Mouse (Mus musculus): ENCODE results near the gene Rwdd2a. TPM values are rescaled to one million over a fixed set of nuclear protein-coding genes. Genes with fewer than 3 reads are reported as not detected.
"Not testable (repeated sequence)": the region's sequence is repeated elsewhere in the genome, so short reads cannot be mapped to it uniquely, and the experiment has no call there.

Rwdd2a gene
- polyA plus RNA-seq, 1 experiment from 2014 or later, result 4.0 TPM

DNA sequence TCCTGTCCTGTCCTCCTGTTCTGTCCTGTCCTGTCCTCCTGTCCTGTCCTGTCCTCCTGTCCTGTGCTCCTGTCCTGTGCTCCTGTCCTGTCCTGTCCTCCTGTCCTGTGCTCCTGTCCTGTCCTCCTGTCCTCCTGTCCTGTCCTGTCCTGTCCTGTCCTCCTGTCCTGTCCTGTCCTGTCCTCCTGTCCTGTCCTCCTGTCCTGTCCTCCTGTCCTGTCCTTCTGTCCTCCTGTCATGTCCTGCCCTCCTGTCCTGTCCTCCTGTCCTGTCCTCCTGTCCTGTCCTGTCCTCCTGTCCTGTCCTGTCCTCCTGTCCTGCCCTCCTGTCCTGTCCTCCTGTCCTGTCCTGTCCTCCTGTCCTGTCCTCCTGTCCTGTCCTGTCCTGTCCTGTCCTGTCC lies 25.2 kb downstream of the Rwdd2a start:
- not testable (repeated sequence) for H3K4me2 ChIP-seq (replicated peaks); H3K27ac ChIP-seq (replicated peaks); H3K4me3 ChIP-seq; H3K9me3 ChIP-seq; H3K27me3 ChIP-seq; H3K36me3 ChIP-seq; H3K4me1 ChIP-seq; H3K9ac ChIP-seq (replicated peaks); ATAC-seq (ENCODE audit: low FRiP score, low read depth)

DNA sequence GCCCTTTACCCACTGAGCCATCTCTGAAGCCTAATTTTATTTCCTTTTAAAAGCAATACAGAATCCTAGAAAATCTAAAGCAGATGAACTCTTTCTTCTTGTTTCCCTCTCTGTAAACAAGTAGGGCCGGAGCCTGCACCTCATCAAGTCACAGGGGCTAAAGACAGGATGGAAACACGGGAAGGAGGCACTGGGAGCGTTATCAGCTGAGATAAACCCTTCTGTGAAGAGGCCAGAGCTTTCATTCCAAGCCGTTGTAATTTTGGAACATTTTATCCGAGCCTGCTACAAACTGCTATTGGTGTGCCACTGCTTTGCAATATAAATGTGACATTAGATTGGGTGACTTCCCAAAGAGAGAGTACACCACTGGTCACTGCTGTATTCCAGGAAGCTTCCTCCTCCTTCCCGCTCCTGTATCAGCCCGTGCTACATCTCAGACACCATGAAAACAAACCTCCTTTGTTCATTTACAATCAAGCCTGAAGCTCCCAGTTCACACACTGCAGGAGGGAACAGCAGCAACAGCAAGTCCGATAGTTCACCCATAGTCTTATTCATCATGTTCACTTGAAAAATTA lies 28.0 kb downstream of the Rwdd2a start:
- Histone ChIP-seq H3K36me3 (no peaks in the 10 kb centered on the region), H3K9me3 (no peaks in the 10 kb centered on the region), H3K9ac (replicated peaks) (no peak overlapping the region), H3K4me1 (no peaks in the 10 kb centered on the region), H3K27ac (replicated peaks) (no peak overlapping the region), H3K4me2 (replicated peaks) (no peak overlapping the region), H3K4me3 (no peak overlapping the region), H3K27me3 (no peaks in the 10 kb centered on the region)
- 66% methylated on average over 8 of the region's 8 CpGs for WGBS
- no peak for ATAC-seq (ENCODE audit: low FRiP score, low read depth)

DNA sequence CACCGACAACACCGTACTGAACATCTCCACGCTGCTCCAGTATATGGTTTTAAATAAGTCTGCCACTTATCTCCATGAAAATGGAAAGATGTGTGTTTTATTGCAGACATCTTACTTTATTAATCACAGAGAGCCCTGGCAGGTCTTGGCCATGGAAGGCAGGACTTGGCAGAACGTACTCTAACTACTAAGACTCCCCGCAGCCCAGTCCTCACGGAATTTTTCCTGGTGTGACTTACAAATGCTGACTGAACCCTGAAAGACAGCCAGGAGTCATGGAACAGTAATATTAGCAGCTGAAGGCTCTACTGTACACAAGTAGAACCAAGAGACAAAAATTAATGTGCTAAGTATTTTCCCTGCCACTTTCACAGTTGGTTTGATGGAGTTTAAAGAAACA lies 34.0 kb downstream of the Rwdd2a start:
- no peak overlapping the region for H3K4me3 ChIP-seq
- no peaks in the 10 kb centered on the region for H3K9me3 ChIP-seq
- no peak overlapping the region for H3K9ac ChIP-seq (replicated peaks)
- no peak overlapping the region for H3K4me2 ChIP-seq (replicated peaks)
- H3K36me3 ChIP-seq, result no peaks in the 10 kb centered on the region
- no peak overlapping the region for H3K27ac ChIP-seq (replicated peaks)
- WGBS, result 90% methylated on average over 6 of the region's 6 CpGs
- ATAC-seq (ENCODE audit: low FRiP score, low read depth), result no peak
- H3K27me3 ChIP-seq, result no peaks in the 10 kb centered on the region
- no peaks in the 10 kb centered on the region for H3K4me1 ChIP-seq

DNA sequence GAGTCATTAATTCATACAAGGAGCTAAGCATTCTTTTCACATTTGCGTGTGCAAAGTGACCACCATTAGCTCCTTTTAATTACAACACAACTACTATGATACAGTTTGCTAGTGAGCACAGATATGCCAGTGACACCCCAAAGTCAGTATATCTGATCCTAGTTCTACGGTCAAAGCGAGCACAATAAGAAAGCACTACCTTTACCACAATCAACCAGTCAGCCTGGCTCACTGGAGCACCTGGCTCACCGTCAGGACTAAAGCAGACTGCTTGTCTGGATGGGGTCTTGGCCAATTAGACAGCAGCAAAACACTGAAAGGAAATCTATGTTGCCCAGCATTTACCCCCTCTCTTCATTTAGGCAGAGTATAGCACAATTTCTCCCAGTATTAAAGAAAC lies 40.3 kb downstream of the Rwdd2a start:
- Histone ChIP-seq H3K36me3 (no peaks in the 10 kb centered on the region), H3K9ac (replicated peaks) (no peak overlapping the region), H3K4me2 (replicated peaks) (no peak overlapping the region), H3K9me3 (no peaks in the 10 kb centered on the region), H3K27ac (replicated peaks) (no peak overlapping the region), H3K27me3 (no peaks in the 10 kb centered on the region), H3K4me1 (peaks cover 3% of the 10 kb centered on the region; the same call in 1 of the 2 replicates), H3K4me3 (no peak overlapping the region)
- no peak for ATAC-seq (ENCODE audit: low FRiP score, low read depth)
- 95% methylated on average over 4 of the region's 4 CpGs for WGBS

DNA sequence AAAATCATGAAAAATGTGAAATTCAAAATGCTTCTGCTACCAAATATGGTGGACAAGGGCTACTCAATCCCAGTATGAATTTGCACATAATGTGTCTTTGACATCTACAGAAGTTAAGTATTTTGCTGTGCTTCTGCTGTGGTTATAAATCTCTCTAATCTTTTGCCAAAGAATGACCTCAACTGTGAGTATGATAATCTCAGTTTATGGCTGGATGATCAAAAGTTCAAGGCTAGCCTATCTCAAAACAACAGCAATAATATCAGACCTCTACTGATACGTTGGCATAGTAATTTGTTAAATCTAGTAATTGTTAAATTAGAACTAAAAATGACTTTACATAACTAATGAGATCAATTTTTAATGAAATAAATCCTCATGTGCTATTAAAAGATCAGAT lies 44.0 kb downstream of the Rwdd2a start:
- ATAC-seq (ENCODE audit: low FRiP score, low read depth), result no peak
- H3K27me3 ChIP-seq, result no peaks in the 10 kb centered on the region
- WGBS, result 81% methylated on average over 1 of the region's 1 CpGs
- no peak overlapping the region for H3K4me2 ChIP-seq (replicated peaks)
- peaks cover 3% of the 10 kb centered on the region; the same call in 1 of the 2 replicates for H3K4me1 ChIP-seq
- no peaks in the 10 kb centered on the region for H3K36me3 ChIP-seq
- H3K27ac ChIP-seq (replicated peaks), result no peak overlapping the region
- H3K4me3 ChIP-seq, result no peak overlapping the region
- H3K9me3 ChIP-seq, result no peaks in the 10 kb centered on the region
- no peak overlapping the region for H3K9ac ChIP-seq (replicated peaks)

DNA sequence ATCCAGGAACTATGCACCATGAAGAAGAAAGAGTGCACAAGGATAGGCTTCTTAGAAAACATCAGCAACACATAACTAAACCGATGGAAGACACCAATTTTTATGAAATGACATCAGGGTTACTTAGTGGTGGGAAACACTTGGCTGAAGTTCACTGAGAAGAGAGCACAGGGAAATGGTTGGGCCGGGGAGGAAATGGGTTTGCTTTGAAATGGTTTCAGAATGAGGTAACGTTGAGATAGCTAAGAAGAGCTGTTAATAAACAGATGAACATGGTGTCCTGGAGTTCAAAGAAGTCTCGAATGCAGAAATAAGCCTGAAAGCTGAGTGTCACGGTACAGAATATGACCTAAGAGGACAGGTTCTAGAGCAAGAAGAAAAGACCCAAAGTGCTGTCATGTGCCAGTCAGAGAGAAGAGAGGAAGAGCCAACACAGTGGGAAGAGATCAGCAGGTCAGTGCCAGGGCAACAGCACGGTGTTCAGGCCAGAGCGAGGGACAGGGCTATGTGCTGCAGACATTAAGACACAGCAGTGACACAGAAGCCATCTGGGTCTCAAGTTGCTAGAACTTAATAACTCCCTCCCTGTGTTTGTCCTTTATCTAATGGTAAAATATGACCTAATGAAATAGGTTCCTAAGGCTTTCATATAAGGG lies 46.2 kb downstream of the Rwdd2a start:
- Histone ChIP-seq H3K27me3 (no peaks in the 10 kb centered on the region), H3K4me1 (peaks cover 3% of the 10 kb centered on the region; the same call in 1 of the 2 replicates), H3K4me3 (no peak overlapping the region), H3K4me2 (replicated peaks) (no peak overlapping the region), H3K36me3 (no peaks in the 10 kb centered on the region), H3K9me3 (no peaks in the 10 kb centered on the region), H3K27ac (replicated peaks) (no peak overlapping the region), H3K9ac (replicated peaks) (no peak overlapping the region)
- no peak for ATAC-seq (ENCODE audit: low FRiP score, low read depth)
- 81% methylated on average over 7 of the region's 7 CpGs for WGBS

DNA sequence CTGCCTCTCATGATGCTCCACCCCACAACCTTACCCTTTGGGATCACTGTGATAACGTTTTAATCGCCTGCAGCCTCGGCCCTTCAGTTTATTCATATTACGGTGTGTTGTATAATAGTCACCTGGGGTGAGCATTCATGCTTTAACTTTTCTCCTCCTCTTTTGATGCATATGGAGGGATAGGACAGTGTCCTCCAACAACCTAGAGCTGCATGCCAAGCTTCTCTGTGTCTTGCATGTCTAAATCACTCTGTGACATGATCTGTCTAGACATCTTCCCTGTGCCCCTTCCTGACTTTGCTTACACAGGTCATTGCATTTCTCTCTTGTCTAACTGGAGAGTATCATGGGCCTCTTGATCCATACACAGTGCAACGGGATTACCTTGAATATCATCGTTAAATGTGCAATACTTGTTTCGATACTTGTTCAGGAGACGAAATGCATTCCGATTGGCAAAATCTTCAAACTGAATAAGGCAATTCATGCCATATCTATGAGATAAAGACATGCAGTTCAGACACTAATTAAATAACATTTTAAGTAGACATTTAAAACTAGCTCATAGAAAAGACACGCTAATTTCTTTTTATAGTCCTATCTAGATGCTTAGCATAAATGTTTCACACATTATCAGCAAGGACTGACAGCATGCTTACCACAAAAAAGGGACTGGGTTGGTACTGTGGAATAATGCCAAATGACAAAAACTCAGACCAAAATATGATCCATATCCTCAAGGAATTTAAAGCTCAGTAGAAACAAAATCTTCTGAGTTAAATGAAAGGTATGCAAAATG lies 47.7 kb downstream of the Rwdd2a start:
- H3K9ac ChIP-seq (replicated peaks), result no peak overlapping the region
- no peaks in the 10 kb centered on the region for H3K27me3 ChIP-seq
- no peaks in the 10 kb centered on the region for H3K36me3 ChIP-seq
- H3K4me3 ChIP-seq, result no peak overlapping the region
- no peak overlapping the region for H3K4me2 ChIP-seq (replicated peaks)
- no peak overlapping the region for H3K27ac ChIP-seq (replicated peaks)
- H3K9me3 ChIP-seq, result no peaks in the 10 kb centered on the region
- ATAC-seq (ENCODE audit: low FRiP score, low read depth), result no peak
- H3K4me1 ChIP-seq, result peaks cover 3% of the 10 kb centered on the region; the same call in 1 of the 2 replicates
- WGBS, result 77% methylated on average over 10 of the region's 10 CpGs

DNA sequence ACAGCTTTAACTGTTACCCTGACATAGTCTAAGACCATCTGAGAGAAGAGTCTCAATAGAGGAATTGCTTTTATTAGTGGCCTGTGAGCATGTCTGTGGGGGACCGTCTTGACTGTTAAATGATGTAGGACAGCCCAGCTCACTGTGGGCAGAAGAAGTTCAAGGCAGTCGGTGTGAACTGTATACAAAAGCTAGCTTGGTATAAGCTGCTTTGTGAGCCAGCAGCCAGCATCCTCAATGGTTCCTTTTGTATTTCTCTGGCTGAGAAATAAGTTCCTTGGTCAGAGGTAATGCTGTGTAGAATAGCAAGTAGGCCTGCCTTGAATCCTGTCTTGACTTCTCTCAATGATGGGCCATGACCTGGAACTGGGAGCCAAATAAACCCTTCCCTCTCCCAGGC lies 50.3 kb downstream of the Rwdd2a start:
- ATAC-seq (ENCODE audit: low FRiP score, low read depth), result no peak
- Histone ChIP-seq H3K9me3 (no peaks in the 10 kb centered on the region), H3K4me1 (no peaks in the 10 kb centered on the region), H3K4me2 (replicated peaks) (no peak overlapping the region), H3K9ac (replicated peaks) (no peak overlapping the region), H3K36me3 (no peaks in the 10 kb centered on the region), H3K27me3 (no peaks in the 10 kb centered on the region), H3K27ac (replicated peaks) (no peak overlapping the region), H3K4me3 (no peak overlapping the region)
- 29% methylated on average over 2 of the region's 2 CpGs for WGBS

DNA sequence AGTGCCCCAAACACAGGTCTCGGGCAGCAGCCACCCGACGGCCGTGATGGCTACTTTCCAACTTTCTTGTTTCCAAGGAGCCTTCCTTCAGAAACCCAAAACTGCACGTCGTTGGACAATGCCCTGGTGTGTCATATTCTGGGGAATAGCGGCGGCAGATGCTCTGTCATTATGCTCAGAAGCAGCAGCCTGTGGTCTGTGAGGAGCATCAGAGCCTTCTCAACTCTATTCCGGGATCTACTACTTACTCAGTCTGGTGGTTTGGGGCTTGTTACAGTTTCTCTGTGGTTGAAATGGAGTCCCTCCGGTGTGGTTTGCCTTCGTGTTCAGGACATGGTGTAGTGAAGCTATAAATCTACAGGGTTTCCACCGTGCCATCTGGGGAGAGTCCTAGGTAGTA lies 52.2 kb downstream of the Rwdd2a start:
- Histone ChIP-seq H3K27ac (replicated peaks) (no peak overlapping the region), H3K4me3 (no peak overlapping the region), H3K27me3 (no peaks in the 10 kb centered on the region), H3K9me3 (no peaks in the 10 kb centered on the region), H3K9ac (replicated peaks) (no peak overlapping the region), H3K4me1 (no peaks in the 10 kb centered on the region), H3K36me3 (no peaks in the 10 kb centered on the region), H3K4me2 (replicated peaks) (no peak overlapping the region)
- no peak for ATAC-seq (ENCODE audit: low FRiP score, low read depth)
- WGBS, result 88% methylated on average over 12 of the region's 12 CpGs

Other genes starting within 250 kb of the Rwdd2a start
- gene Ube2cbp, start 107.0 kb upstream of the Rwdd2a start, polyA plus RNA-seq (2016; fragmentation: Nextera tagmentation; extraction: Ambion mirVana), result 5.8 and 6.6 TPM in 2 replicates
- 20.1 and 23.3 TPM in 2 replicates for gene Dop1a, start 104.8 kb upstream of the Rwdd2a start, polyA plus RNA-seq (2016; fragmentation: Nextera tagmentation; extraction: Ambion mirVana)
- gene Pgm3, start 149 bp upstream of the Rwdd2a start, polyA plus RNA-seq (2016; fragmentation: Nextera tagmentation; extraction: Ambion mirVana), result 38.8 and 40.3 TPM in 2 replicates
- gene Me1, start 124.0 kb downstream of the Rwdd2a start, polyA plus RNA-seq (2016; fragmentation: Nextera tagmentation; extraction: Ambion mirVana), result 17.1 TPM in 2 replicates
- 2.4 and 3.2 TPM in 2 replicates for gene Prss35, start 171.7 kb downstream of the Rwdd2a start, polyA plus RNA-seq (2016; fragmentation: Nextera tagmentation; extraction: Ambion mirVana)

All from midbrain, embryonic 12.5 days (tissue).